Mouse (Mus musculus) heart, postnatal 0 days (tissue): ENCODE data around the gene Gm136. TPM values are rescaled to one million over a fixed set of nuclear protein-coding genes. Genes with fewer than 3 reads are reported as not detected.

Experiments used
- ATAC-seq: fragments of 200-750 bp; cut with Nextera tagmentation; 2 replicates; pipeline ENCODE4 v1.8.0; 2017; ENCODE audit warnings: low read depth, moderate number of reproducible peaks, moderate library complexity; ENCODE audit not compliant: insufficient read depth
- DNase-seq: peaks from one replicate; pipeline ENCODE4 v3.0.0-alpha.2; 2016; ENCODE audit warnings: low spot score
- H3K27ac ChIP-seq: fragments of 300-500 bp; sonication (generic); 2 replicates; pipeline ENCODE4 v1.5.1; 2014; ENCODE audit warnings: low read depth, mild to moderate bottlenecking
- H3K27me3 ChIP-seq: fragments of 300-500 bp; sonication (generic); 2 replicates; pipeline ENCODE4 v1.6.1; 2014; ENCODE audit warnings: low read length, mixed read lengths; ENCODE audit not compliant: control insufficient read depth, insufficient read depth
- H3K36me3 ChIP-seq: fragments of 300-500 bp; sonication (generic); replicated peaks from 2 replicates; pipeline ENCODE4 v1.6.1; 2014; ENCODE audit warnings: low read length, mixed read lengths; ENCODE audit not compliant: control insufficient read depth, insufficient read depth
- H3K4me1 ChIP-seq: fragments of 300-500 bp; sonication (generic); 2 replicates; pipeline ENCODE4 v1.6.1; 2014; ENCODE audit warnings: antibody characterized with exemption; ENCODE audit not compliant: control insufficient read depth, insufficient read depth
- H3K4me2 ChIP-seq: fragments of 300-500 bp; sonication (generic); 2 replicates; pipeline ENCODE4 v1.6.1; 2014; ENCODE audit warnings: low read depth, mild to moderate bottlenecking, low read length, moderate library complexity
- H3K4me3 ChIP-seq: fragments of 300-500 bp; sonication (generic); 2 replicates; pipeline ENCODE4 v1.5.1; 2014; ENCODE audit warnings: low read depth, low read length
- H3K9ac ChIP-seq: fragments of 300-500 bp; sonication (generic); replicated peaks from 2 replicates; pipeline ENCODE4 v1.6.1; 2014; ENCODE audit warnings: low read depth, low read length, mixed read lengths
- H3K9me3 ChIP-seq: fragments of 300-500 bp; sonication (generic); replicated peaks from 2 replicates; pipeline ENCODE4 v1.6.1; 2016; ENCODE audit warnings: low read length; ENCODE audit not compliant: control insufficient read depth
- CTCF ChIP-seq: IDR thresholded peaks from 2 replicates; pipeline ENCODE4 v1.5.1; 2016; ENCODE audit warnings: antibody characterized with exemption, control low read depth, low read depth
- EP300 ChIP-seq: IDR thresholded peaks from 2 replicates; pipeline ENCODE4 v1.6.1; 2016; ENCODE audit warnings: antibody characterized with exemption, low read depth
- WGBS: fragments of 180-500 bp; shearing (Covaris S2); extraction: QIAGEN DNeasy Blood & Tissue Kit; methylation state at CpG from one replicate; pipeline ENCODE4 v1.1.7; 2014; 5-methylcytosine and 5-hydroxymethylcytosine counted together
- polyA plus RNA-seq: library from polyadenylated mRNA; unstranded; fragments of >200 nt; fragmentation: Nextera tagmentation; extraction: Ambion mirVana; gene quantifications from 2 replicates; pipeline ENCODE4 v1.2.1, GENCODE M21; 2015
- total RNA-seq: library from RNA; depleted of rRNA; stranded (reverse); fragments of >200 nt; gene quantifications from 2 replicates; pipeline ENCODE4 v1.2.3, GENCODE M21; 2014; ENCODE audit warnings: low replicate concordance

Gm136 gene
- total and polyA plus RNA-seq, 2 experiments from 2014 or later, result not detected

DNA sequence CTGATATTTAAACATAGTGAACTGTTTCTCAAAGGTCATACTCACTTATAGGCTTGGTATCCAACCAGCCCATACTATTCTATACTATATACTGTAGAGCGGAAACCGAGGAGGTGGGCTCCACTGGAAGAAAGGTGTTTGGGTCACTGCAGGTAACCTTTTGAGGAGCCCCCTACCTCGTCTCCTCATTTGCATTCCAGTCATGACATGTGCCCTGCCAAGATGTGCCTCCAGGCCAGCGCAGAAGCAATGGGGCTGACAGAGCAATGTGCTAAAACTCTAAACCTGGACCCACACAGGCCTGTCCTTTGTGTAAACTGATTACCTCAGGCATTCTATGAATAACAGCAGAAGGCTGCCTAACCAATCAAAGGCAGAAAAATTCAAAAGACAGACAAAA lies 31.8 kb downstream of the Gm136 start:
- Histone ChIP-seq H3K9me3 (peaks cover 9% of the 10 kb centered on the region; the same call in 1 of the 2 replicates), H3K4me3 (no peak overlapping the region), H3K27me3 (no peaks in the 10 kb centered on the region), H3K9ac (no peak overlapping the region), H3K4me2 (no peak overlapping the region), H3K4me1 (no peaks in the 10 kb centered on the region), H3K27ac (no peak overlapping the region), H3K36me3 (no peaks in the 10 kb centered on the region)
- DNase-seq (no peak), ATAC-seq (no peak)
- WGBS, result 59% methylated on average over 4 of the region's 4 CpGs
- no peak for TF ChIP-seq EP300
- no peak for TF ChIP-seq CTCF

DNA sequence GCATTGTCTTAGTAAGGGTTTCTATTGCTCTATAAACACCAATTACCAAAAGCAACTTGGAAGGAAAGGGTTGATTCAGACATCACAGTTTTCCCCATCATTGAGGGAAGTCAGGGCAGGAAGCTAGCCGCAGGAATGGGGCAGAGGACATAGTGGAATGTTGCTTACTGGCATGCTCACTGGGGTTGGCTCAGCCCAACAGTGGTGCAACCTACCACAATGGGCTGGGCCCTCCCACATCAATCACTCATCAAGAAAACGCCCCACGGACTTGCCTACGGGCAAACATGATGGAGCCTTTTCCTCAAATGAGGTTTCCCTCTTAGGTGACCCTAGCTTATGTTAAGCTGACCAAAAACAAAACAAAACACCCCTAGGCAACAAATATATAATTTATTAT lies 32.9 kb downstream of the Gm136 start:
- TF ChIP-seq EP300, result no peak
- no peak for TF ChIP-seq CTCF
- Histone ChIP-seq H3K27me3 (no peaks in the 10 kb centered on the region), H3K9me3 (peaks cover 14% of the 10 kb centered on the region; the same call in 1 of the 2 replicates), H3K4me3 (no peak overlapping the region), H3K4me2 (no peak overlapping the region), H3K27ac (no peak overlapping the region), H3K4me1 (no peaks in the 10 kb centered on the region), H3K36me3 (no peaks in the 10 kb centered on the region), H3K9ac (no peak overlapping the region)
- DNase-seq (no peak), ATAC-seq (no peak)
- 59% methylated on average over 4 of the region's 4 CpGs for WGBS

DNA sequence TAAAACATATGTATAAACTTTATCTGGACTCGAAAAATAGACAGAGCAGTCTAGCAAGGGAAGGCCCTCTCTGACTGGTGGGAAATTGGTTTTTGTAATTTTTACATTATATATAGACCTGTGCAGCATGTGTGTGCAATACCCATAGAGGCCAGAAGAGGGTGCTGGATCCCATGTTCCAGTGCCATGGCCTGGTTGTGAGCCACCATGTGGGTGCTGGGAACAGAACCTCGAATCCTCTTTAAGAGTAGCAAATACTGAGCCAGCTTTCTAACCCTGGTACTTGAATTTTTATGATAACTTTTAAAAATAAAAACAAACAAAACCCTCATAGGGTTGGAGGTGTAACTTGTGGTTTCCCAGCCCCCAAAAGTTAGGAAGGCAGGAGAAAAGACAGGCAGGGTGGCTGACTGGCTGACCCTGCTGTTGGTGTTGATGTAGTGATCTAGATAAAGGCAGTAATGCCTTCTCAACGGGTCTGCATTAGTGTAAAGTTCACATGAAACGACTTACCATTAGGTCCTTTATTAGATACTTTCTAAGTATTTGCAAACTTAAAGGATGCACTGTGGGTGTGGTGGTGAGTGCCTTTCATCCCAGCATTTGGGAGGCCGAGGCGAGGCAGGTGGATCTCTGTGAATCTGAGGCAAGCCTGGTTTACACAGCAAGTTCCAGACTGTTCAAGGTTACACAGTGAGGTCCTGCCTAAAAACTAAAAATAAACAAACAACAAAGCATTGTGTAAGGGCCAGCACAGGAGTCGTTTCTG lies 35.8 kb downstream of the Gm136 start:
- Histone ChIP-seq H3K9me3 (peaks cover 14% of the 10 kb centered on the region; the same call in 1 of the 2 replicates), H3K4me1 (no peaks in the 10 kb centered on the region), H3K4me3 (no peak overlapping the region), H3K27me3 (no peaks in the 10 kb centered on the region), H3K9ac (no peak overlapping the region), H3K27ac (no peak overlapping the region), H3K36me3 (no peaks in the 10 kb centered on the region), H3K4me2 (no peak overlapping the region)
- 80% methylated on average over 7 of the region's 7 CpGs for WGBS
- no peak for TF ChIP-seq EP300
- TF ChIP-seq CTCF, result no peak
- DNase-seq (no peak), ATAC-seq (no peak)

DNA sequence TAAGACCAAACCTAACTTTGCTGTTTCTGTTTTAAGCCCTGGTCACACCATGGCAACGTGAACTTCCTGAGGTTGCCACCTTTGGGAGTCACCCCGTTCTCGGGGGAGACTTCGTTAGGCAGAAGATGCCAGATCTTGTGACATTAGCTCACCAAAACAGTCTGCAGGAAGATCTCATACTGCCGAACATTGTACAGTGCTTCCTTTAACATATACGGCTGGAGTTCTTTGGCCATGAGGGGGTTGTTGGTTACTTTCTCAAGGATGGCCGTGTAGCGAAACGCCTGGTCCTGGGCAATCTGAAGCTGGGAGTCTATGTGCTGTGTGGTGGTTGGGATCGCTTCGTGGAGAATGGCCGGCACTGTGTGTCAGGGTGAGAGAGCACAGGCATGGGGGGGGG lies 36.6 kb downstream of the Gm136 start:
- Histone ChIP-seq H3K4me1 (no peaks in the 10 kb centered on the region), H3K4me2 (no peak overlapping the region), H3K9me3 (peaks cover 14% of the 10 kb centered on the region; the same call in 1 of the 2 replicates), H3K36me3 (no peaks in the 10 kb centered on the region), H3K9ac (no peak overlapping the region), H3K27me3 (no peaks in the 10 kb centered on the region), H3K4me3 (no peak overlapping the region), H3K27ac (no peak overlapping the region)
- no peak for ATAC-seq
- no peak for DNase-seq
- no peak for TF ChIP-seq CTCF
- TF ChIP-seq EP300, result no peak
- WGBS, result 91% methylated on average over 12 of the region's 12 CpGs

DNA sequence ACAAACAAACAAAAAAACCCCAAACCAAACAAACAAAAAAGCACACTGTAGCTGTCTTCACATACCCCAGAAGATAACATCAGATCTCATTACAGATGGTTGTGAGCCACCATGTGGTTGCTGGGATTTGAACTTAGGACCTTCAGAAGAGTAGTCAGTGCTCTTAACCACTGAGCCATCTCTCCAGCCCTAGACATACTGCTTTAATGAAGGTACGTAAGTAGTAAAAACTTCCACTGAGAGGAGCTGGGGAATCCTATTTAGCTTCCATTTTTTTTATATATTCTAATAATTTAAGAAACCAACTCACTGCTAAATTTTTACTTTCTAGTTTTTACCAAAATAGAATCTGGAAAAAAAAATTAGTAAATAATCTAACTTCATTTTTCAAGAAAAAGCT lies 41.0 kb downstream of the Gm136 start:
- no peaks in the 10 kb centered on the region for H3K36me3 ChIP-seq
- no peak overlapping the region for H3K9ac ChIP-seq
- no peak overlapping the region for H3K4me2 ChIP-seq
- WGBS, result 79% methylated on average over 1 of the region's 1 CpGs
- no peaks in the 10 kb centered on the region for H3K4me1 ChIP-seq
- no peak overlapping the region for H3K4me3 ChIP-seq
- ATAC-seq, result no peak
- TF ChIP-seq CTCF (no peak), EP300 (no peak)
- H3K27me3 ChIP-seq, result no peaks in the 10 kb centered on the region
- no peak overlapping the region for H3K27ac ChIP-seq
- DNase-seq, result no peak
- peaks cover 8% of the 10 kb centered on the region; the same call in 1 of the 2 replicates for H3K9me3 ChIP-seq

DNA sequence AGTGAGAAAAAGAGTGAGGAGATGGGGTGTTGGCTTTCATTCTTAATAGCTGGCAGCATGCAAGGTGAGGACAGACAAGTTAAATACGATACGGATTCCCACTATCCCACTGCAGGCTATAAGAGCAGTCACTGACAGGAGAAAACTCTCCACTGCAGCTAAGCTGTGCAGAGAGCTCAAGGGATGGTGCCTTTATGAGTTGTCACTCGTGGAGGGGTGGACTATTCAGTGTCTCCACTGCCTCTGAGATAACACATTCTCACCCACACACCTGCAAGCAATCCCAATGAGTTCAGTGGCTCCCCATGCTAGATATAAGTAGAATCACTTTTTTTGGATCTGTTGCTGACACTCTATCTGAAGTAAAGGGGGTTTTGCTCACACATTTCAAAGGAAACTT lies 47.9 kb downstream of the Gm136 start:
- no peaks in the 10 kb centered on the region for H3K4me1 ChIP-seq
- H3K27me3 ChIP-seq, result no peaks in the 10 kb centered on the region
- H3K9me3 ChIP-seq, result no peaks in the 10 kb centered on the region
- 53% methylated on average over 3 of the region's 3 CpGs for WGBS
- DNase-seq (no peak), ATAC-seq (no peak)
- H3K27ac ChIP-seq, result no peak overlapping the region
- H3K4me2 ChIP-seq, result no peak overlapping the region
- H3K36me3 ChIP-seq, result no peaks in the 10 kb centered on the region
- TF ChIP-seq CTCF (no peak), EP300 (no peak)
- no peak overlapping the region for H3K4me3 ChIP-seq
- no peak overlapping the region for H3K9ac ChIP-seq
